1 mouse cellular context compared by ENCODE assay signal in the genomic region with DNA sequence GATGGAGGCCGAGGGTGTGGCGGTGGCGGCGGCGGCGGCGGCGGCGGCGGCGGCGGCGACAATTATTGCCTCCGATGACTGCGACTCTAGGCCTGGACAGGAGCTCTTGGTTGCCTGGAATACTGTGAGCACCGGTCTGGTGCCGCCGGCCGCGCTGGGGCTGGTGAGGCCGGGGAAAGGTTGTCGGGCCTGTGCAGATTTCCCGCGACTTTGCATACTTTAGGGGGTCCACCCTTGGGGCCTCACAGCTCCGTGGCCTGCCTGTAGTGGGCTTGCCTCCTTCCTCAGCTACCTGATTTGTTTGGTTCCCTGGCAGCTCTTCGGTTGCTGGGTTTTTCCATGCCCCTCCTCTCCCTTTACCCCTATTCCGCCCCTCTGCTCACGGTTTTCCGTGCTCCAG.
TF ChIP-seq lines count a peak whose summit lies in the region.

No protein-coding gene starts in this region.

TF ChIP-seq in CH12.LX, 34 proteins besides CTCF, POLR2A, EP300 and RAD21:
- TF ChIP-seq USF1 (IDR thresholded peaks at IDR 0.05; ENCODE audit: low read depth, low read length) (no peak), NELFE (IDR thresholded peaks at IDR 0.05; ENCODE audit: low read depth, low read length) (no peak), USF2 (conservative IDR thresholded peaks at IDR 0.05; ENCODE audit: low read depth, low read length) (no peak), MAZ (IDR thresholded peaks at IDR 0.05; ENCODE audit: low read depth, low read length) (no peak), BHLHE40 (IDR thresholded peaks at IDR 0.05; ENCODE audit: low read depth, low read length) (no peak), NRF1 (IDR thresholded peaks at IDR 0.05; ENCODE audit: low read depth, low read length) (no peak), CHD2 (IDR thresholded peaks at IDR 0.05; ENCODE audit: low read length) (no peak), CHD1 (IDR thresholded peaks at IDR 0.05; ENCODE audit: low read depth, low read length) (no peak), ZKSCAN1 (IDR thresholded peaks at IDR 0.05; ENCODE audit: borderline replicate concordance, low read depth, low read length) (no peak), TBP (conservative IDR thresholded peaks at IDR 0.05; ENCODE audit: low read depth, low read length) (no peak), MAFK (IDR thresholded peaks at IDR 0.05; ENCODE audit: insufficient replicate concordance, low read length) (no peak), HCFC1 (IDR thresholded peaks at IDR 0.05; ENCODE audit: low read depth, low read length) (no peak), KAT2A (IDR thresholded peaks at IDR 0.05; ENCODE audit: insufficient replicate concordance, low read length) (no peak), TCF12 (IDR thresholded peaks at IDR 0.05; ENCODE audit: low read depth, low read length) (no peak), ZNF384 (IDR thresholded peaks at IDR 0.05; ENCODE audit: low read depth, low read length) (no peak), ETS1 (conservative IDR thresholded peaks at IDR 0.05; ENCODE audit: low read depth, low read length) (no peak), JUN (IDR thresholded peaks at IDR 0.05; ENCODE audit: insufficient read depth, low read depth, low read length) (no peak), JUND (conservative IDR thresholded peaks at IDR 0.05; ENCODE audit: low read depth, low read length) (no peak), RCOR1 (conservative IDR thresholded peaks at IDR 0.05; ENCODE audit: low read depth, low read length) (no peak)
